Comparison of ENCODE assay signal across 8 mouse cellular contexts in genomic region chr6:48397336-48397735, GRCm38 (mm10). TPM values are rescaled to one million over a fixed set of nuclear protein-coding genes. Genes with fewer than 3 reads are reported as not detected.
DNase-seq lines count a peak whose midpoint lies in the region; ATAC-seq lines count a peak whose summit lies in the region.

No protein-coding gene starts in this region.

- no peaks in the 10 kb centered on the region for H3K36me3 ChIP-seq in kidney, embryonic 16.5 days (ENCODE audit: insufficient read depth, low read length)
- H3K36me3 ChIP-seq in embryonic facial prominence, embryonic 12.5 days, result no peaks in the 10 kb centered on the region
- no peaks in the 10 kb centered on the region for H3K36me3 ChIP-seq in neural tube, embryonic 12.5 days

- WGBS in kidney, embryonic 16.5 days, result 53% methylated on average over 4 of the region's 4 CpGs
- WGBS in embryonic facial prominence, embryonic 12.5 days, result 70% methylated on average over 4 of the region's 4 CpGs
- 64% methylated on average over 4 of the region's 4 CpGs for WGBS in neural tube, embryonic 12.5 days

- no peak overlapping the region for H3K4me2 ChIP-seq in kidney, embryonic 16.5 days (replicated peaks; ENCODE audit: low read depth, low read length)
- 0 out of 2 replicates have a peak overlapping the region, but pooled peaks have one; percentile 68 for H3K4me2 ChIP-seq in embryonic facial prominence, embryonic 12.5 days (replicated peaks)
- peak overlapping the region; percentile 68 for H3K4me2 ChIP-seq in neural tube, embryonic 12.5 days (replicated peaks)

- ATAC-seq in kidney, embryonic 16.5 days (ENCODE audit: low FRiP score, low TSS enrichment), result no peak
- ATAC-seq in embryonic facial prominence, embryonic 12.5 days (ENCODE audit: insufficient number of reproducible peaks, insufficient read depth, low FRiP score, low TSS enrichment), result no peak
- no peak for ATAC-seq in neural tube, embryonic 12.5 days (ENCODE audit: low FRiP score, low read depth)

- peak; percentile 44 to 47 for DNase-seq in kidney, postnatal 25 days
- peak; percentile 59 for DNase-seq in adrenal gland, postnatal 10 days
- peak; percentile 56 for DNase-seq in induced T-regulatory cell, adult 2 months (ENCODE audit: low read depth)
- no peak for DNase-seq in right cerebral cortex, postnatal 14 days
- no peak for DNase-seq in urinary bladder, adult 2 months (ENCODE audit: low spot score)

- no peaks in the 10 kb centered on the region for H3K27me3 ChIP-seq in kidney, embryonic 16.5 days (ENCODE audit: insufficient read depth, low read length)
- no peaks in the 10 kb centered on the region for H3K27me3 ChIP-seq in embryonic facial prominence, embryonic 12.5 days
- no peaks in the 10 kb centered on the region for H3K27me3 ChIP-seq in neural tube, embryonic 12.5 days (replicated peaks)

- H3K4me1 ChIP-seq in kidney, embryonic 16.5 days (ENCODE audit: insufficient read depth, low read length), result peaks cover 15% of the 10 kb centered on the region
- peaks cover 16% of the 10 kb centered on the region for H3K4me1 ChIP-seq in embryonic facial prominence, embryonic 12.5 days
- H3K4me1 ChIP-seq in neural tube, embryonic 12.5 days, result peaks cover 20% of the 10 kb centered on the region

- H3K9ac ChIP-seq in kidney, embryonic 16.5 days (replicated peaks; ENCODE audit: low read length), result no peak overlapping the region
- 0 out of 2 replicates have a peak overlapping the region, but pooled peaks have one; percentile 80 for H3K9ac ChIP-seq in embryonic facial prominence, embryonic 12.5 days
- H3K9ac ChIP-seq in neural tube, embryonic 12.5 days, result no peak overlapping the region

- no peak overlapping the region for H3K27ac ChIP-seq in kidney, embryonic 16.5 days (ENCODE audit: low read length)
- H3K27ac ChIP-seq in embryonic facial prominence, embryonic 12.5 days, result no peak overlapping the region
- no peak overlapping the region for H3K27ac ChIP-seq in neural tube, embryonic 12.5 days

- H3K9me3 ChIP-seq in kidney, embryonic 16.5 days (ENCODE audit: low read length), result no peaks in the 10 kb centered on the region
- H3K9me3 ChIP-seq in embryonic facial prominence, embryonic 12.5 days, result no peaks in the 10 kb centered on the region
- no peaks in the 10 kb centered on the region for H3K9me3 ChIP-seq in neural tube, embryonic 12.5 days

- no peak overlapping the region for H3K4me3 ChIP-seq in kidney, embryonic 16.5 days (ENCODE audit: low read length)
- no peak overlapping the region for H3K4me3 ChIP-seq in embryonic facial prominence, embryonic 12.5 days
- H3K4me3 ChIP-seq in neural tube, embryonic 12.5 days, result no peak overlapping the region

RNA-seq across cellular contexts. Expression of gene Krba1, which starts 1.9 kb away (rescaled TPM):
- 22.7 and 26.4 TPM in 2 replicates for polyA plus RNA-seq in kidney, embryonic 16.5 days (2015; fragmentation: Nextera tagmentation; extraction: Ambion mirVana)
- 10 to 100 TPM; 20.9 to 38.5 TPM for total RNA-seq in adrenal gland, postnatal 10 days (2021)
- polyA plus RNA-seq in embryonic facial prominence, embryonic 12.5 days (2016; fragmentation: Nextera tagmentation; extraction: Ambion mirVana), result 30.2 and 31.3 TPM in 2 replicates
- polyA plus RNA-seq in neural tube, embryonic 12.5 days (2016; fragmentation: Nextera tagmentation; extraction: Ambion mirVana), result 26.3 and 27.4 TPM in 2 replicates
- 21.3 and 21.9 TPM in 2 replicates for polyA plus RNA-seq in urinary bladder, adult 2 months (2012; rRNA removed)

RNA-seq across cellular contexts. Expression of gene Zfp467, which starts 48.3 kb away (rescaled TPM):
- polyA plus RNA-seq in kidney, embryonic 16.5 days (2015; fragmentation: Nextera tagmentation; extraction: Ambion mirVana), result 32.0 and 33.9 TPM in 2 replicates
- 10 to 100 TPM; 33.2 to 50.2 TPM for total RNA-seq in adrenal gland, postnatal 10 days (2021)
- polyA plus RNA-seq in embryonic facial prominence, embryonic 12.5 days (2016; fragmentation: Nextera tagmentation; extraction: Ambion mirVana), result 30.3 and 31.7 TPM in 2 replicates
- polyA plus RNA-seq in neural tube, embryonic 12.5 days (2016; fragmentation: Nextera tagmentation; extraction: Ambion mirVana), result 18.4 and 18.5 TPM in 2 replicates
- polyA plus RNA-seq in urinary bladder, adult 2 months (2012; rRNA removed), result 55.6 and 64.6 TPM in 2 replicates

RNA-seq across cellular contexts. Expression of gene Sspo, which starts 50.7 kb away (rescaled TPM):
- 0.36 and 0.97 TPM in 2 replicates for polyA plus RNA-seq in kidney, embryonic 16.5 days (2015; fragmentation: Nextera tagmentation; extraction: Ambion mirVana)
- 1 to 10 TPM; 1.5 to 2.9 TPM for total RNA-seq in adrenal gland, postnatal 10 days (2021)
- 0.42 and 0.57 TPM in 2 replicates for polyA plus RNA-seq in embryonic facial prominence, embryonic 12.5 days (2016; fragmentation: Nextera tagmentation; extraction: Ambion mirVana)
- 0.28 and 0.63 TPM in 2 replicates for polyA plus RNA-seq in neural tube, embryonic 12.5 days (2016; fragmentation: Nextera tagmentation; extraction: Ambion mirVana)
- 1.5 and 1.8 TPM in 2 replicates for polyA plus RNA-seq in urinary bladder, adult 2 months (2012; rRNA removed)

Comparison
In these comparisons a context has a peak if more than half of its experiments do, and no peak if none do; other contexts are left out.
1. DNase-seq: peak in kidney, postnatal 25 days (2 of 2), adrenal gland, postnatal 10 days (single experiment) and induced T-regulatory cell, adult 2 months (single experiment); none in right cerebral cortex, postnatal 14 days (single experiment) and urinary bladder, adult 2 months (single experiment).